35 mouse cellular contexts compared by ENCODE assay signal in the genomic region with DNA sequence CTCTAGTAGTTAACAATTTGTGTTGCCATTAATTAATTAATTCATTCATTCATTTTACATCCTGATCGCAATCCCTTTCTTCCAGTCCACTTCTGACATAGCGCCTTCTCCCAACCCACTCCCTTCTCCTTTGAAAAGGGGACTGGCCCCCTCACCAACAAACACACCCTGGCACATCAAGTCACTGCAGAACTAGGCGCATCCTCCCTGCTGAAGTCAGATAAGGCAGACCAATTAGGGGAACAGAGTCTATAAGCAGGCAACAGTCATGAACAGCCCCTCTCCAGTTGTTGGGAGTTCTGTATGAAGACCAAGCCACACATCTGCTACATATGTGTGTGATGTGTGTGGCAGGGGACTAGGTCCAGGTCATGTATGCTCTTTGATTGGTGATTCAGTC. TPM values are rescaled to one million over a fixed set of nuclear protein-coding genes. Genes with fewer than 3 reads are reported as not detected.
DNase-seq lines count a peak whose midpoint lies in the region; ATAC-seq lines count a peak whose summit lies in the region.
"Had no signal": no experiment of that assay in that cellular context is flagged by ENCODE, and none has a peak within 500 bp of the region (broad histone marks: within the 10 kb centered on the region; RNA-seq: fewer than 3 reads in every experiment).

No protein-coding gene starts in this region.

- H3K4me1 ChIP-seq in liver, embryonic 12.5 days, result no peaks in the 10 kb centered on the region
- H3K4me1 ChIP-seq in liver, embryonic 15.5 days (replicated peaks), result no peaks in the 10 kb centered on the region
- H3K4me1 ChIP-seq: embryonic facial prominence, embryonic 12.5 days; embryonic facial prominence, embryonic 15.5 days; forebrain, embryonic 12.5 days; forebrain, embryonic 15.5 days; heart, embryonic 10.5 days; heart, embryonic 13.5 days had no signal

- 68% methylated on average over 3 of the region's 3 CpGs for WGBS in liver, embryonic 12.5 days (ENCODE audit: insufficient replicate concordance)
- WGBS in liver, embryonic 15.5 days (ENCODE audit: insufficient replicate concordance), result 53% methylated on average over 3 of the region's 3 CpGs

- DNase-seq in c-Kit-positive CD71-positive TER-119-positive erythroid progenitor cells, embryonic 14.5 days (ENCODE audit: low spot score), result peak; percentile 13
- no peak for DNase-seq in frontal cortex, postnatal 36 days (ENCODE audit: low spot score in 2 of 2)
- no peak for DNase-seq in spleen, postnatal 36 days (ENCODE audit: low spot score in 2 of 2)
- DNase-seq in left cerebral cortex, postnatal 4 days, result no peak
- DNase-seq: adrenal gland, adult 2 months; adrenal gland, postnatal 25 days; cerebellum, adult 11 months; cerebellum, adult 2 months; cerebellum, adult 9-11 months; cerebellum, postnatal 25 days; gastrocnemius, postnatal 10 days; gastrocnemius, postnatal 36 days; heart, adult 2 months; heart, postnatal 14 days; heart, postnatal 4 days had no signal

- H3K36me3 ChIP-seq in liver, embryonic 12.5 days, result no peaks in the 10 kb centered on the region
- H3K36me3 ChIP-seq in liver, embryonic 15.5 days (replicated peaks), result no peaks in the 10 kb centered on the region
- H3K36me3 ChIP-seq: embryonic facial prominence, embryonic 12.5 days; embryonic facial prominence, embryonic 15.5 days; forebrain, embryonic 12.5 days; forebrain, embryonic 15.5 days; heart, embryonic 10.5 days; heart, embryonic 13.5 days had no signal

- no peak overlapping the region for H3K9ac ChIP-seq in liver, embryonic 12.5 days
- H3K9ac ChIP-seq in liver, embryonic 15.5 days, result no peak overlapping the region
- H3K9ac ChIP-seq: embryonic facial prominence, embryonic 12.5 days; embryonic facial prominence, embryonic 15.5 days; forebrain, embryonic 12.5 days; forebrain, embryonic 15.5 days; heart, embryonic 13.5 days; hindbrain, embryonic 14.5 days had no signal

- no peaks in the 10 kb centered on the region for H3K9me3 ChIP-seq in liver, embryonic 12.5 days (replicated peaks)
- H3K9me3 ChIP-seq in liver, embryonic 15.5 days (replicated peaks), result no peaks in the 10 kb centered on the region
- H3K9me3 ChIP-seq: embryonic facial prominence, embryonic 12.5 days; embryonic facial prominence, embryonic 15.5 days; forebrain, embryonic 12.5 days; forebrain, embryonic 15.5 days; heart, embryonic 10.5 days; heart, embryonic 13.5 days had no signal

- no peak overlapping the region for H3K4me3 ChIP-seq in liver, embryonic 12.5 days
- H3K4me3 ChIP-seq in liver, embryonic 15.5 days (replicated peaks), result no peak overlapping the region
- H3K4me3 ChIP-seq: embryonic facial prominence, embryonic 12.5 days; embryonic facial prominence, embryonic 15.5 days; erythroblast, embryonic 14.5 days; forebrain, embryonic 12.5 days; forebrain, embryonic 15.5 days; heart, adult 2 months; heart, embryonic 10.5 days; heart, embryonic 13.5 days had no signal

- H3K27ac ChIP-seq in liver, embryonic 12.5 days, result no peak overlapping the region
- no peak overlapping the region for H3K27ac ChIP-seq in liver, embryonic 15.5 days (replicated peaks)
- H3K27ac ChIP-seq: embryonic facial prominence, embryonic 12.5 days; embryonic facial prominence, embryonic 15.5 days; forebrain, embryonic 12.5 days; forebrain, embryonic 15.5 days; heart, adult 2 months; heart, embryonic 10.5 days; heart, embryonic 13.5 days; hindbrain, embryonic 14.5 days; hindbrain, postnatal 0 days had no signal

- intact Hi-C loops in left cerebral cortex, postnatal 4 days (cut with DNase I), result no loop called here

- no peak overlapping the region for H3K4me2 ChIP-seq in liver, embryonic 12.5 days
- no peak overlapping the region for H3K4me2 ChIP-seq in liver, embryonic 15.5 days
- H3K4me2 ChIP-seq: embryonic facial prominence, embryonic 12.5 days; embryonic facial prominence, embryonic 15.5 days; forebrain, embryonic 12.5 days; forebrain, embryonic 15.5 days; heart, embryonic 13.5 days; hindbrain, embryonic 14.5 days had no signal

- H3K27me3 ChIP-seq in liver, embryonic 12.5 days (replicated peaks), result no peaks in the 10 kb centered on the region
- H3K27me3 ChIP-seq in liver, embryonic 15.5 days, result no peaks in the 10 kb centered on the region
- H3K27me3 ChIP-seq: embryonic facial prominence, embryonic 12.5 days; embryonic facial prominence, embryonic 15.5 days; forebrain, embryonic 12.5 days; forebrain, embryonic 15.5 days; heart, embryonic 13.5 days had no signal

- peak; percentile 91 for ATAC-seq in liver, embryonic 12.5 days
- ATAC-seq in liver, embryonic 15.5 days (ENCODE audit: insufficient read depth), result peak; percentile 87
- ATAC-seq: CD4-positive, CD25-positive, alpha-beta regulatory T cell, adult 4 months; forebrain, embryonic 15.5 days; hindbrain, postnatal 0 days had no signal

RNA-seq across cellular contexts. Expression of a gene that starts 33.4 kb away (rescaled TPM):
- polyA plus RNA-seq in liver, embryonic 12.5 days (2016; fragmentation: Nextera tagmentation; extraction: Ambion mirVana), result 0.07 and 0.12 TPM in 2 replicates
- polyA plus RNA-seq in liver, embryonic 15.5 days (2015; fragmentation: Nextera tagmentation; extraction: Ambion mirVana), result 1.6 and 2.2 TPM in 2 replicates
- not detected for total RNA-seq in left cerebral cortex, postnatal 4 days (2021)
- total RNA-seq: common myeloid progenitor, adult 5-6 weeks; gastrocnemius, adult 18-20 months; gastrocnemius, postnatal 10 days; gastrocnemius, postnatal 36 days; granulocyte monocyte progenitor cell, adult 5-6 weeks; heart, adult 2 months; heart, postnatal 14 days; heart, postnatal 4 days; hindbrain, postnatal 0 days; MEL had no signal
- polyA plus RNA-seq: brain, embryonic 14.5 days; C2C12; cerebellum, adult 2 months; embryonic facial prominence, embryonic 12.5 days; embryonic facial prominence, embryonic 15.5 days; erythroblast, embryonic 14.5 days; forebrain, embryonic 12.5 days; forebrain, embryonic 15.5 days; heart, embryonic 10.5 days; heart, embryonic 13.5 days; heart, embryonic 16.5 days; hindbrain, embryonic 11.5 days; hindbrain, embryonic 14.5 days; hindbrain, postnatal 0 days had no signal
